Mouse (Mus musculus) kidney, adult 2 months (tissue): ENCODE measurements around the gene Mgst2. TPM values are rescaled to one million over a fixed set of nuclear protein-coding genes. Genes with fewer than 3 reads are reported as not detected.

Experiments used
- DNase-seq: peaks from one replicate; pipeline ENCODE4 v3.0.0; 2021
- H3K27ac ChIP-seq: fragments of 200-500 bp; 2 replicates; pipeline ENCODE4 v1.5.1; 2012; ENCODE audit warnings: low read depth, low read length, control low read depth, inconsistent platforms; ENCODE audit not compliant: insufficient read depth
- H3K27me3 ChIP-seq: fragments of 200-500 bp; replicated peaks from 2 replicates; pipeline ENCODE4 v1.6.1; 2012; ENCODE audit warnings: mild to moderate bottlenecking, moderate library complexity, low read length, inconsistent platforms; ENCODE audit not compliant: control insufficient read depth, insufficient read depth
- H3K36me3 ChIP-seq: fragments of 200-500 bp; 2 replicates; pipeline ENCODE4 v1.6.1; 2012; ENCODE audit warnings: mild to moderate bottlenecking, moderate library complexity, low read length, inconsistent platforms; ENCODE audit not compliant: control insufficient read depth, insufficient read depth
- H3K4me1 ChIP-seq: fragments of 200-500 bp; 2 replicates; pipeline ENCODE4 v1.6.1; 2011; ENCODE audit warnings: low read length; ENCODE audit not compliant: control insufficient read depth, insufficient read depth
- H3K4me3 ChIP-seq: fragments of 200-500 bp; 2 replicates; pipeline ENCODE4 v1.5.1; 2011; ENCODE audit warnings: mild to moderate bottlenecking, low read depth, low read length, control low read depth; ENCODE audit not compliant: insufficient read depth
- CTCF ChIP-seq: fragments of 200-500 bp; conservative IDR thresholded peaks from 2 replicates; pipeline ENCODE4 v1.5.1; 2011; ENCODE audit warnings: low read depth, mild to moderate bottlenecking, control low read depth, low read length, moderate library complexity, mixed read lengths; ENCODE audit not compliant: insufficient read depth, insufficient read length
- POLR2A ChIP-seq: fragments of 200-500 bp; IDR thresholded peaks from one replicate; pipeline ENCODE4 v1.6.1; 2011; ENCODE audit warnings: low read depth, low read length, control low read depth
- WGBS: fragments of 180-500 bp; shearing (Covaris S2); methylation state at CpG from one replicate; pipeline ENCODE4 v1.1.7; 2018; 5-methylcytosine and 5-hydroxymethylcytosine counted together
- polyA plus RNA-seq: library from polyadenylated mRNA; depleted of rRNA; stranded (reverse); fragments of >200 nt; gene quantifications from 2 replicates; pipeline ENCODE4 v1.2.3, GENCODE M21; 2012

Mgst2 gene
- polyA plus RNA-seq, 1 experiment = 0.55 TPM

DNA sequence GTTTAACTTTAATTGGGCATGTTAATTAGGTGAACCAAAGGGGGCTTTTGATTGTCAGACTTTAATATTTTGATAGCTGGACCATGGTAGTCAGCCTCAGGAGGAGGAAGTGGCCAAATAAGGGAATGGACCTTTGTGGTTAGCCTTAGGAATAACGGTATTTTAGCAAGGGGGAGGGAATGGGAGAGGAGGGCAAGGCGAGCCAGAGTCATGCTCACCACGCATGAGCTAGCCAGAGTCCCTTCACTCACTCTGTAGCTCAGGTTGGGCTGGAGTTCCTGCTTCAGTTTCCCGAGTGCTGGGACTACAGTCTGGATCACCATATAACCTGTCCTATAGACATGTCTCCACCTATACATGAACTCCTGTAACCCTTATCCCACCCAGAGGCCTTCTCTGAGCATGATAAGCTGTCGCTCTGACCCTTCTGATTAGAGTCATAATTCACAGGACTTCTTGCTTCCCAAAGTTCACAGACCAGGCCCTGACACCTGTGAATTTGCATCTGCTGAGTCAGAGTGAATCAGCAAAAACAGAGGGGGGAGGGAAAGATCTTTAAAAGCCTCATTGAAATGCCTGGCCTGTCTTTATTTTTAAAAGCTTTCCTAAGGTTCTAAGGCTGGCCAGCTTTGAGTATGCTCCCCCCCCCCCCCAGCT is 10.4 kb downstream of the Mgst2 start:
- no peak for DNase-seq
- WGBS = 70% methylated on average over 5 of the region's 5 CpGs
- TF ChIP-seq CTCF (no peak), POLR2A (no peak)
- H3K27me3 ChIP-seq = no peaks in the 10 kb centered on the region
- no peak overlapping the region for H3K4me3 ChIP-seq
- no peaks in the 10 kb centered on the region for H3K36me3 ChIP-seq
- H3K4me1 ChIP-seq = no peaks in the 10 kb centered on the region
- no peak overlapping the region for H3K27ac ChIP-seq

DNA sequence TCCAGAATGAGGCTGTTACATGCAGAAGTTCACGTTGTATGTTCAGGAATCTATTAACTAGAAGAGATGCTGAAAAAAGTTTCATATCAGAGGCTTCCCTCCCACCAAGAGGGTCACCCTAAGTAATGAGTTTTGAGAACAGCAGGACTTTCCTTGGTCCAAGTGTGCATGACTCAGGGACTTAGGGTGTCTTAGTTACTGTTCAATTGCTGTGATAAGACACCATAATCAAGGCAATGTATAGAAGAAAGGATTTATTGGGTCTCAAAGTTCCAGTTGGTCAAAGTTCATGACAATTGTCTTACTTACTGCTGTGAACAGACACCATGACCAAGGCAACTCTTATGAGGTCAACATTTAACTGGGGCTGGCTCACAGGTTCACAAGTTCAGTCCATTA is 10.9 kb downstream of the Mgst2 start:
- no peak for DNase-seq
- Histone ChIP-seq H3K27me3 (no peaks in the 10 kb centered on the region), H3K4me1 (no peaks in the 10 kb centered on the region), H3K4me3 (no peak overlapping the region), H3K27ac (no peak overlapping the region), H3K36me3 (no peaks in the 10 kb centered on the region)
- no peak for TF ChIP-seq POLR2A
- no peak for TF ChIP-seq CTCF
- WGBS = 81% methylated on average over 1 of the region's 1 CpGs

DNA sequence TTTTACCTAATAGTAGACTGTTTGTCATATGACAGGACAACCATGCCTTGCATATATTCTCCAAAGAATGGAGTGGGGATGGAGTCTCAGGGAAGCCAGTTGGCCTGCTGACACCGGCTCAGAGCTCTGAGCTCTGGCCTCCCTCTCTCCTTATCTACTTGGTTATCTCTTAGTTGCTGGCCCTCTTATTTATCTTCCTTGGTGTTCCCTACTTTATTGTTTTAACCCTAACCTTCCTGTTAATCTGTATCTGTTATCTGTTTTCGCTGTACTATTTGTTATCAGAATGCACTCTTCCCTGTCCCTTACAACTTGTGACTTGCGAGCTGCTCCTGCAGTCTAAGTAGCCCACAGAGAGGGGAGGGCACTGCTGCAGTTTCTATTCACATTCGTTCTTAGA is 12.5 kb downstream of the Mgst2 start:
- no peaks in the 10 kb centered on the region for H3K27me3 ChIP-seq
- no peak overlapping the region for H3K4me3 ChIP-seq
- no peaks in the 10 kb centered on the region for H3K36me3 ChIP-seq
- DNase-seq = no peak
- 77% methylated on average over 4 of the region's 4 CpGs for WGBS
- no peak for TF ChIP-seq POLR2A
- TF ChIP-seq CTCF = no peak
- no peaks in the 10 kb centered on the region for H3K4me1 ChIP-seq
- H3K27ac ChIP-seq = no peak overlapping the region

DNA sequence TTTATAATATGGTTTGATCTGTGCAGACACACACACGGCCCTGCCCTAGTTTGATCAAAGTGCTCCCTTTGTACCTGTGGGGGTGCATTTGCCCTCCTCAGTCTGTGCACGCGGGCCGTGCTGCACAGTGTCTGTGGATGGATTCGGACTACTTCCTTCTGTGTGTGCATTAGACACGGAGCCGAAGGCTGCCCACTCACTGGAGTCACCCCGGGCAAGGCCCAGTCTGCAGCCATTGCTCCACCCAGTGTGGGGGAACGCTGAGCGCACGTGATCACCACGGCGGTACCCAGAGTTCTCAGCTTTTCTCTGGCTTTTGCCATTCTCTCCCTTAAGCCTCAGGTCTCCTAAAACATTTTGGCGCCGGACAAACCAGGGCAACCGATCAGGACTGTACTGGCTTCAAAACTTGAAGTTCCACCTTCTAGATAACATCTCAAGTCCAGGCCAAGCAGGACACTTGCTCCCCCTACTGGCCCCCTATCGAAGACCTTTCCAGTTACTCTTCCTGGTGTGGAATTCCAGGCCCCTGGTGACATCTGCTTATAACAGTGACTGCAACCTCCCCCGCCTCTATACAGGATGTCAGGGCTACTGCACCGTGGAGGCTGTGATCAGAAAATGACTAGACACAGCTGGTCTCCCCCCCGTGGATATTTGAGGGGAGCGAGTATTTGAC is 13.4 kb downstream of the Mgst2 start:
- Histone ChIP-seq H3K4me1 (no peaks in the 10 kb centered on the region), H3K4me3 (no peak overlapping the region), H3K36me3 (no peaks in the 10 kb centered on the region), H3K27me3 (no peaks in the 10 kb centered on the region), H3K27ac (no peak overlapping the region)
- peak; percentile 74 for DNase-seq
- 62% methylated on average over 21 of the region's 21 CpGs for WGBS
- TF ChIP-seq CTCF (peak; percentile 67), POLR2A (no peak)

DNA sequence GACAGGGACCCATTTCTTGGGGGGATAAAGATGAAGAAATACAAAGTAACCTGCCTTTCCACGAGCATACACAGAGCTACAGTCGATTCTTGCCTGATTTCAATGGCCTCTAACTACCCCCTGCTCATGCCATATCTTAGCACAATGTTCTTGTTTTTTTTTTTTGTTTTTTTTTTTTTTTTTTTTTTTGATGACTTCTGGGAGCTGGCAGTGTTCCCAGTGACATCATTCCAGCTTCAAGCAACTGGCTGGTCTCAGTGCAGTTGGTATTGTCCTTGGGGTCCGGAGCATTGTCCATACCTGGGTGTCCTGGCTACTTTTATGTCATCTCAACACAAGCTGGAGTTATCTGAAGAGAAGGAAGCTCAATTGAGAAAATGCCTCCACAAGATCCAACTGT is 14.8 kb downstream of the Mgst2 start:
- no peak overlapping the region for H3K4me3 ChIP-seq
- no peak for DNase-seq
- H3K27ac ChIP-seq = no peak overlapping the region
- no peaks in the 10 kb centered on the region for H3K36me3 ChIP-seq
- TF ChIP-seq POLR2A (no peak), CTCF (no peak)
- no peaks in the 10 kb centered on the region for H3K4me1 ChIP-seq
- WGBS = 83% methylated on average over 3 of the region's 3 CpGs
- no peaks in the 10 kb centered on the region for H3K27me3 ChIP-seq

DNA sequence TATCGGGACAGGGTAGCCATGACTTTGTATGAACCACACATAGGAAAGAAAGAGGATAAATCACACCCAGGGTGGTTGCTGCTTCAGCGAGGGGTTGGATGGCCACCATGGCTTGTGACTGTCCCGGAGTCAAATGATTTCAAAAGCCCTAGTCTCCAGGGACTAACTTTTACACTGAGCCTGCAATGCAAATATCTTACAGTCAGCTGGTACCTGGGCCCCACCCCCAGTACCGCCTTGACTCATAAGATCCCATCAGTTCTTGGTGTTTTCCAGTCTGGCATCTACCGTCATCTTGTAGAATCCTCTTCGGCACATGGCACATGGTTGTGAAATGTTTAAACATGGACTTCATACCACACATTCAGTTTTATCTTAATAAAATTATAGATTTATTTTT is 25.4 kb downstream of the Mgst2 start:
- no peaks in the 10 kb centered on the region for H3K27me3 ChIP-seq
- no peaks in the 10 kb centered on the region for H3K36me3 ChIP-seq
- H3K4me3 ChIP-seq = no peak overlapping the region
- no peak overlapping the region for H3K27ac ChIP-seq
- no peak for TF ChIP-seq POLR2A
- TF ChIP-seq CTCF = no peak
- 94% methylated on average over 6 of the region's 6 CpGs for WGBS
- no peak for DNase-seq
- H3K4me1 ChIP-seq = no peaks in the 10 kb centered on the region

DNA sequence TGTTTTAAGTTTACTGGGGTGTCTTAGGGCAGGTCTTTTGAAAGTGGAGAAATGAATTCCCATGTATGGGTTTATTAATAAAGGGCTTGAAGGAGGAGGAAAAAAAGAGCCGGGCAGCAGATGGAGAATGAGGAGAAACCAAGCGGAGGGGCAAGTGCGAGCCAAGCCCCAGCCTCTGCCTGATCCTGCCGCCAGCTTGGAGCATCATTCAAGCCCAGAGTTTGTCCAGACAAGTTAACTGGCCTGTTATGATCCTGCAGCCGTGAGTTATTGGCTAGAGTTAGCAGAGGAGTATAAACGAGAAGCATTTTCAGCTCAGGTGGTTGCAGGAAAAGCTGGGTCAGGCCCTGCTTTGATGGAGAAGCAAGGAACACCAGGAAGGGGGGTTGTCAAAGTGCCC is 26.2 kb downstream of the Mgst2 start:
- Histone ChIP-seq H3K4me1 (no peaks in the 10 kb centered on the region), H3K27me3 (no peaks in the 10 kb centered on the region), H3K4me3 (no peak overlapping the region), H3K27ac (no peak overlapping the region), H3K36me3 (no peaks in the 10 kb centered on the region)
- 89% methylated on average over 6 of the region's 6 CpGs for WGBS
- TF ChIP-seq POLR2A (no peak), CTCF (no peak)
- DNase-seq = no peak

DNA sequence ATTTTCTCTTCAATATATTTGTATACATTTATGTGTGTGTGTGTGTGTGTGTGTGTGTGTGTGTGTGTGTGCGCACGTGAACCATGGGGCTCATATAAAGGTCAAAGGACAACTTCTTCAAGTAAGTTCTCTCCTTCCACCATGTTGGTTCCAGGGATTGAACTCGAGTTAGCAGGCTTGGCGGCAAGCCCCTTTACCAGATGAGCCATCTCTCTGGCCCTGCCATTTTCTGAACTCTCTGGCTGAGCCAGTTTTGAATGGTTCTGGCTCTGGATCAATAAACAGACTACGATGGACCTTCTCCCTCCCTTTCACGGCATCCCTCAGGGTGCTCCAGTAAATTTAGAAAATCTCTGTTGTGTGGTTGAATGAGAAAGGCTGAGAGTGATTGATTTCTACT is 26.6 kb downstream of the Mgst2 start:
- H3K4me1 ChIP-seq = no peaks in the 10 kb centered on the region
- H3K36me3 ChIP-seq = no peaks in the 10 kb centered on the region
- no peak for DNase-seq
- TF ChIP-seq POLR2A (no peak), CTCF (no peak)
- H3K27me3 ChIP-seq = no peaks in the 10 kb centered on the region
- H3K27ac ChIP-seq = no peak overlapping the region
- no peak overlapping the region for H3K4me3 ChIP-seq
- 87% methylated on average over 6 of the region's 6 CpGs for whole genome bisulfite sequencing
